Mouse (Mus musculus) myocyte (in vitro differentiated cells): ENCODE results near the gene 1700012P22Rik.

Source experiments
- POLR2A ChIP-seq: IDR thresholded peaks from one replicate; pipeline ENCODE4 v1.6.1; 2011; ENCODE audit warnings: low read depth, mild to moderate bottlenecking, control low read depth, moderate library complexity; ENCODE audit not compliant: insufficient read length
- POLR2AphosphoS2 ChIP-seq: IDR thresholded peaks from one replicate; pipeline ENCODE4 v1.6.1; 2011; ENCODE audit warnings: low read depth, control low read depth; ENCODE audit not compliant: insufficient read length

DNA sequence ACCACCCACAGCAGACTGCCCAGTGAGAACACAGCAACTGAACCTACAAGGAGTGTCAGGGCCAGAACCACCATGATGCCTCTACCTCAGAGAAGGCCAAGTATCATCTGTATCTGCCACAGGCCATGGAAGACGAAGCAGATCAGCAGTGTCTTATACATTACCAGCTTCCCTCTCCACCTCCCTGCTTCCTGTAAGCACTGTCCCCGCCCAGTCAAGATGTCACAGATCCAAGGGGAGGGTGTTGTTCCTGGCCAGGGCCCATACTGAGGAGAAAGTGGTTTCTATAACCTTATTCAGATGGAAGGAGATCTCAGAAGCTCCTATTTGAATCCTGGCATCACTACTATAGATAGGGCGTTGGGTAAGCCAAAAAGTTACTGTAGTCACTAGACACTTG is 25.1 kb upstream of the 1700012P22Rik start, which contains the start of gene Aadacl3:
- no peak for TF ChIP-seq POLR2A
- no peak for TF ChIP-seq POLR2AphosphoS2
